Mouse (Mus musculus) T-cell, adult 66 days (primary cell): ENCODE measurements around the gene Abhd17b. TPM values are rescaled to one million over a fixed set of nuclear protein-coding genes. Genes with fewer than 3 reads are reported as not detected.

ENCODE experiments used
- total RNA-seq, 2 experiments: library from RNA; stranded (reverse); gene quantifications; 3 replicates in 1 of 2; 4 replicates in 1 of 2; pipeline ENCODE4 v1.2.4; 2023

The Abhd17b gene
- 10 to 100 TPM; 25.5 to 26.5 TPM for total RNA-seq

DNA sequence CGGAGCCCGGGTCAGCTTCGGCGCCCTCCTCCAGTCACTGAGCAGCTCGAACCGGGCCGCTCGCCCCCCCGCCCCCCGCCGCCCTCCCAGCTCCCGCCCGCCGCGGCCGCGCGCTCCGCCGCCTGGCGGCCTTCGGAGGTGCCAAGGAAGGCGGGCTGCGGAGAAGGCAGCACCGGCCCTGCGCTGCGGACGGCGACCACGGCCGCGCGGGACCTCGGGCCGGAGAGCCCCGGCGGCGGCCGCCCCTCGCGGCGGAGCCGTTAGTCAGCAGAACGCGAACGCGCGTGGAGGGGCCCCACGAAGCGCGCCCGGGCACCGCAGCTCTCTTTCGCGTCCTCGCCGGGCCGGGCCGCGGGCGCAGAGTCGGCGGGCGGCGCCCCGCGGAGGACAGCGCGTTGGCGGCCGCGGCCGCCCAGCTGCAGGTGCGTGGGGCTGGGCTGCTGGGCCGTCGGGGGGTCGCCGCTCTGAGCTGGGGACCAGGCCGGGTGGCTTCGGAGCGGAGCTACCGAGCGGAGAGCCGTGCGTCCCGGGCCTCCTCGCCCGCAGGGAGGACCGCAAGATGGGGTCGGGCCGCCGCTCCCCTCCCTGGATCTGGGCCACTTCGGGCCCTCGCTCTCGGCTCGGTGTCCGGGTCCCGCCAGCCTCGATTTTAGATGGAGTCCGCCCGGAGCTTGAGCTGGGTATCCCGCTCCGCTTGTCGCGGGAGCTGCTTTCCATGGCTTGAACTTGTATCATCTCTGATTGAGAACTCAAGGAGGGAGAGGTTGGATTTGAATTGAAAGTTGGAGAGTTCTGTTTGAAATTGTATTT lies at the start of gene Abhd17b:
Abhd17b (plus strand) TSS at position 14 of the 810 bp plus-strand sequence.

DNA sequence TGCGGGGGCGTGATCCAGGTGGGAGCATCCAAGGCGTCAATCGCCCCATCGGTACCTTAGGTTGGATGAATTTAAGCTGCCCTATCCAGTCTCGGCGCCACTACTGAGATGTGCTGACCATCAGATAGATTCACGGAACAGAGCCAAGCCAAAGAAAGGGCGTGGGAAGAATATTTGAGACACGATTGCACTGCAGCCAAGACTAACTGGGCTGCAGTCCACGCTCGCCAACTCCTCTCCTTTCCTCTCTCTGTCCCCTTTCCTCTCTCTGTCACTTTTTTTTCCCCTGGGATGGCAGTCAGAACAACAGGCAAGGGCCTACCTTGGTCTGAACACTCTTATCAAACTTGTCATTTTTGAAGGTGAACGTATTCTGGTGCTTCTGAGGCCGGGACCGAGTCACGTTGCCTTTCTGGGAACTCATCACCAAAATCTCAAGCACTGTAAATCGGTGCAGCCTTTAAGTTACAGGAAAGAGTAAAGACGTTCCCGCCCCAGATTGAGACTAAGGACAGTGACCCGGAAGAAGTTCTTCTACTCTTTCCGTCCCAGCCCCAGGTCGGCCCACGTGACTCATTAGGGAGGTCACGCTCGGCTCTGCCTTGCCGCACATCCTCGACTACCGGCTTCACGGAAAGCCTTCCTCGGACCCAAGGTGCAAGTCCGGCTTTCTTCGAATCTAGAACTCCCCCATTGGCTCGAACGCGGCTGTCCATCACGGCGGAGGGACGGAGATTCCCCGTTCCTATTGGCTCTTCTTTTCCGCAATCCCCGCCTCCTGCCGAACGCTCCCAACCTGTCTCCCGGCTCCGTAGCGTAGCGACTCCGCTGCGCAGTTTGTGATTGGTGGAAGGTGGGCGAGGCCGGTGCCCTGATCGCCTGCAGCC lies 457 bp upstream of the Abhd17b start, which contains the start of gene 1110059E24Rik:
1110059E24Rik (minus strand) TSS at position 692 of the 887 bp plus-strand sequence.

Other genes starting within 250 kb of the Abhd17b start
- under 1 TPM; 0.27 to 0.35 TPM for gene Gda, start 179.7 kb upstream of the Abhd17b start, total RNA-seq
- 10 to 100 TPM; 29.1 to 37.6 TPM for gene 1110059E24Rik, start 209 bp upstream of the Abhd17b start, total RNA-seq
- 1 to 10 TPM; 2.6 to 3.9 TPM for gene Cemip2, start 125.2 kb downstream of the Abhd17b start, total RNA-seq